Comparison of ENCODE assay signal across 8 mouse cellular contexts in genomic region chr11:120229861-120230751, GRCm38 (mm10). TPM values are rescaled to one million over a fixed set of nuclear protein-coding genes. Genes with fewer than 3 reads are reported as not detected.
DNase-seq lines count a peak whose midpoint lies in the region; ATAC-seq and TF ChIP-seq lines count a peak whose summit lies in the region.

No protein-coding gene starts in this region.

- H3K4me1 ChIP-seq in embryonic facial prominence, embryonic 12.5 days: peaks cover 58% of the 10 kb centered on the region
- peaks cover 54% of the 10 kb centered on the region for H3K4me1 ChIP-seq in heart, embryonic 12.5 days (replicated peaks)
- H3K4me1 ChIP-seq in kidney, embryonic 16.5 days (ENCODE audit: insufficient read depth, low read length): peaks cover 55% of the 10 kb centered on the region
- H3K4me1 ChIP-seq in liver, embryonic 14.5 days (replicated peaks; ENCODE audit: control insufficient read depth in 2 of 2, insufficient read depth in 2 of 2, low read length in 1 of 2): peaks cover 9 to 33% of the 10 kb centered on the region in 2 experiments
- H3K4me1 ChIP-seq in neural tube, embryonic 15.5 days: peaks cover 60% of the 10 kb centered on the region

- TF ChIP-seq CTCF in liver, embryonic 14.5 days (IDR thresholded peaks at IDR 0.05; ENCODE audit: low read depth): no peak

- WGBS in embryonic facial prominence, embryonic 12.5 days: 1% methylated on average over 42 of the region's 42 CpGs
- 2% methylated on average over 42 of the region's 42 CpGs for WGBS in heart, embryonic 12.5 days
- under 1% methylated on average over 42 of the region's 42 CpGs for WGBS in kidney, embryonic 16.5 days
- 1% methylated on average over 42 of the region's 42 CpGs for WGBS in liver, embryonic 14.5 days (ENCODE audit: insufficient replicate concordance)
- WGBS in neural tube, embryonic 15.5 days: 1% methylated on average over 42 of the region's 42 CpGs

- no peaks in the 10 kb centered on the region for H3K9me3 ChIP-seq in embryonic facial prominence, embryonic 12.5 days
- H3K9me3 ChIP-seq in heart, embryonic 12.5 days (replicated peaks): no peaks in the 10 kb centered on the region
- no peaks in the 10 kb centered on the region for H3K9me3 ChIP-seq in kidney, embryonic 16.5 days (ENCODE audit: low read length)
- no peaks in the 10 kb centered on the region for H3K9me3 ChIP-seq in liver, embryonic 14.5 days (ENCODE audit: control insufficient read depth, low read length)
- no peaks in the 10 kb centered on the region for H3K9me3 ChIP-seq in neural tube, embryonic 15.5 days (replicated peaks)

- ATAC-seq in embryonic facial prominence, embryonic 12.5 days (ENCODE audit: insufficient number of reproducible peaks, insufficient read depth, low FRiP score, low TSS enrichment): no peak
- no peak for ATAC-seq in heart, embryonic 12.5 days (ENCODE audit: insufficient number of reproducible peaks, low FRiP score)
- no peak for ATAC-seq in kidney, embryonic 16.5 days (ENCODE audit: low FRiP score, low TSS enrichment)
- ATAC-seq in liver, embryonic 14.5 days (ENCODE audit: insufficient read depth): no peak
- ATAC-seq in neural tube, embryonic 15.5 days (ENCODE audit: low FRiP score): no peak

- H3K4me2 ChIP-seq in embryonic facial prominence, embryonic 12.5 days (replicated peaks): peak overlapping the region; percentile 95
- H3K4me2 ChIP-seq in heart, embryonic 12.5 days: peak overlapping the region; percentile 95
- peak overlapping the region; percentile 88 for H3K4me2 ChIP-seq in kidney, embryonic 16.5 days (replicated peaks; ENCODE audit: low read depth, low read length)
- peak overlapping the region; percentile 71 for H3K4me2 ChIP-seq in liver, embryonic 14.5 days (ENCODE audit: low read depth)
- H3K4me2 ChIP-seq in neural tube, embryonic 15.5 days: peak overlapping the region; percentile 88

- TF ChIP-seq EP300 in liver, embryonic 14.5 days (IDR thresholded peaks at IDR 0.05; ENCODE audit: low read depth): no peak

- no peaks in the 10 kb centered on the region; the same call in 1 of the 2 replicates for H3K36me3 ChIP-seq in embryonic facial prominence, embryonic 12.5 days
- no peaks in the 10 kb centered on the region for H3K36me3 ChIP-seq in heart, embryonic 12.5 days
- no peaks in the 10 kb centered on the region for H3K36me3 ChIP-seq in kidney, embryonic 16.5 days (ENCODE audit: insufficient read depth, low read length)
- H3K36me3 ChIP-seq in liver, embryonic 14.5 days (replicated peaks; ENCODE audit: control insufficient read depth, insufficient read depth, low read depth): no peaks in the 10 kb centered on the region
- no peaks in the 10 kb centered on the region for H3K36me3 ChIP-seq in neural tube, embryonic 15.5 days

- peak overlapping the region; percentile 96 for H3K4me3 ChIP-seq in embryonic facial prominence, embryonic 12.5 days
- peak overlapping the region; percentile 98 for H3K4me3 ChIP-seq in heart, embryonic 12.5 days
- peak overlapping the region; percentile 96 for H3K4me3 ChIP-seq in kidney, embryonic 16.5 days (ENCODE audit: low read length)
- peak overlapping the region; percentile 66 to 70 for H3K4me3 ChIP-seq in liver, embryonic 14.5 days (ENCODE audit: insufficient read depth in 1 of 2, low read depth in 2 of 2, low read length in 2 of 2)
- peak overlapping the region; percentile 77 for H3K4me3 ChIP-seq in neural tube, embryonic 15.5 days (replicated peaks)

- H3K9ac ChIP-seq in embryonic facial prominence, embryonic 12.5 days: peak overlapping the region; percentile 99
- peak overlapping the region; percentile 99 for H3K9ac ChIP-seq in heart, embryonic 12.5 days
- peak overlapping the region; percentile 99 for H3K9ac ChIP-seq in kidney, embryonic 16.5 days (replicated peaks; ENCODE audit: low read length)
- peak overlapping the region; percentile 2; the same call in 1 of the 2 replicates for H3K9ac ChIP-seq in liver, embryonic 14.5 days (replicated peaks)
- peak overlapping the region; percentile 95 for H3K9ac ChIP-seq in neural tube, embryonic 15.5 days (replicated peaks)

- H3K27me3 ChIP-seq in embryonic facial prominence, embryonic 12.5 days: no peaks in the 10 kb centered on the region
- no peaks in the 10 kb centered on the region for H3K27me3 ChIP-seq in heart, embryonic 12.5 days (replicated peaks)
- no peaks in the 10 kb centered on the region for H3K27me3 ChIP-seq in kidney, embryonic 16.5 days (ENCODE audit: insufficient read depth, low read length)
- H3K27me3 ChIP-seq in liver, embryonic 14.5 days (ENCODE audit: control insufficient read depth, insufficient read depth, low read length): peaks cover 69% of the 10 kb centered on the region
- H3K27me3 ChIP-seq in neural tube, embryonic 15.5 days (replicated peaks): no peaks in the 10 kb centered on the region

- DNase-seq in 3134 (ENCODE audit: extremely low read depth, insufficient read length, low spot score): peak; percentile 94
- DNase-seq in adrenal gland, adult 18-20 months (ENCODE audit: low spot score in 2 of 2): peak; percentile 67 to 73
- no peak for DNase-seq in liver, embryonic 14.5 days (ENCODE audit: low read depth in 3 of 3, low spot score in 3 of 3)
- DNase-seq in yolk sac, embryonic 10.5 days (ENCODE audit: low spot score): peak; percentile 58

- peak overlapping the region; percentile 98 for H3K27ac ChIP-seq in embryonic facial prominence, embryonic 12.5 days
- peak overlapping the region; percentile 96 for H3K27ac ChIP-seq in heart, embryonic 12.5 days (ENCODE audit: poor library complexity, severe bottlenecking)
- peak overlapping the region; percentile 95 for H3K27ac ChIP-seq in kidney, embryonic 16.5 days (ENCODE audit: low read length)
- H3K27ac ChIP-seq in liver, embryonic 14.5 days: no peak overlapping the region
- H3K27ac ChIP-seq in neural tube, embryonic 15.5 days (replicated peaks): peak overlapping the region; percentile 98

RNA-seq across cellular contexts. Expression of gene Bahcc1, which starts 2.6 kb away (rescaled TPM):
- total RNA-seq in adrenal gland, adult 18-20 months (2021): 1 to 10 TPM; 7.8 to 8.9 TPM
- 16.8 and 18.8 TPM in 2 replicates for polyA plus RNA-seq in embryonic facial prominence, embryonic 12.5 days (2016; fragmentation: Nextera tagmentation; extraction: Ambion mirVana)
- polyA plus RNA-seq in heart, embryonic 12.5 days (2016; fragmentation: Nextera tagmentation; extraction: Ambion mirVana): 6.5 and 7.6 TPM in 2 replicates
- 13.2 and 14.2 TPM in 2 replicates for polyA plus RNA-seq in kidney, embryonic 16.5 days (2015; fragmentation: Nextera tagmentation; extraction: Ambion mirVana)
- polyA plus RNA-seq in liver, embryonic 14.5 days (2012; rRNA removed): 1.5 and 1.6 TPM in 2 replicates
- 0.75 and 1.2 TPM in 2 replicates for polyA plus RNA-seq in liver, embryonic 14.5 days (2014; fragmentation: Nextera tagmentation; extraction: Ambion mirVana)
- polyA plus RNA-seq in neural tube, embryonic 15.5 days (2015; fragmentation: Nextera tagmentation; extraction: Ambion mirVana): 8.7 and 10.4 TPM in 2 replicates

Comparison
In these comparisons a context has a peak if more than half of its experiments do, and no peak if none do; other contexts are left out.
1. DNase-seq: peak in 3134 (single experiment), adrenal gland, adult 18-20 months (2 of 2) and yolk sac, embryonic 10.5 days (single experiment); none in liver, embryonic 14.5 days (0 of 3).
2. H3K9ac ChIP-seq: peak in every context shown above with its lines; median percentile 99 in embryonic facial prominence, embryonic 12.5 days; 99 in heart, embryonic 12.5 days; 99 in kidney, embryonic 16.5 days; 95 in neural tube, embryonic 15.5 days; 2 in liver, embryonic 14.5 days.
3. Peak in every context shown above with its lines, with median percentiles within 50 percentile points of each other: H3K4me2 ChIP-seq and H3K4me3 ChIP-seq.